Mouse (Mus musculus) kidney, postnatal 36 days (tissue): Measurements from ENCODE around the gene Rtkn.
A peak's percentile ranks its signal among the peaks of the same experiment; 100 is the strongest.

ENCODE experiments used
- DNase-seq, 2 experiments: peaks; one replicate each; pipeline ENCODE4 v3.0.0; 2021 to 2022; ENCODE audit warnings: mixed read lengths in 2 of 2

Gene Rtkn

DNA sequence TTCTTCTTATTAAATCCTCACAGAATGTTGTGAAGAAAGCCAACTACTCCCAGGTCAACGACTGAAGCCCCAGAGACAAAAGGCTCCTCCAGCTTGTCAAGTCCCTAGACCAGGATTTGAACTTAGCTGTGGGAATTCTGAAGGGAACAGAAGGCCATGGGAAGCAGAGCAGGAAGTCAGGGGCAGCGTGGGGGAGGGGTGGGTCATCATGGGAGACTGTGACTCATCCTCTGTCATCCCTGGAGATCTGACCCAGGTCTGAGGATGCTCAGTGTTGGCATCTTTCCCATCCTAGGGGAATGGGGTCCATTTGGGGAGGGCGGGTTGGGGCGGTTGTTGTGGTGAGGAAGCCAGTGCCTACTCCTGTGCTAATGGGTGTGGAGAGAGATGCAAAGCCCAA, 6.4 kb downstream of the Rtkn start:
- DNase-seq, result peak in 1 of 2 experiments; percentile 50

DNA sequence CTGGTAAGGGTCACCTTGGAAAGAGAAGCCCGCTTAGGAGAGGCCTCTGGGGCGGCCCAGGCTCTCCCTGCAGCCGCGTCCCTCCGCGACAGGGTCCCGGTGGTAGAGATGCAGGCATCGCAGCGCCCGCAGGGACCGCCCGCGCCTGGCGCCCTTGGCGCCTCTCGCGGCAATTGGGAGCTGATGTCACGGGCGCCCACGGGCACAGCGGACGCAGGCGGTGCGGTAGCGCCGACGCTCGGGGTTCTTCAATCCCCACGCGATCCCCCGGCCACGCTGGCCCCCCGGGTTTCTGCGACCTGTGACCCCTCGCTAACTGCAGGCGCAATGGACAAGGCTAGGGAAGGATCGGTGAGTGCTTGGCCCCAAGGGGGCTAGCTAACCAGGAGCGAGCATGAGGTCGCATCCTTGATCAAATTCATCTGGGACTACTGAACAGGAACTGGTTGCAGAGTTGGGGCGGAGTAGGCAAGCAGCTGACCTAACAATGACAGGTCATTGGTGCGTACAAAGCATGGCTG, 7.0 kb downstream of the Rtkn start:
- peak in 1 of 2 experiments; percentile 33 for DNase-seq

DNA sequence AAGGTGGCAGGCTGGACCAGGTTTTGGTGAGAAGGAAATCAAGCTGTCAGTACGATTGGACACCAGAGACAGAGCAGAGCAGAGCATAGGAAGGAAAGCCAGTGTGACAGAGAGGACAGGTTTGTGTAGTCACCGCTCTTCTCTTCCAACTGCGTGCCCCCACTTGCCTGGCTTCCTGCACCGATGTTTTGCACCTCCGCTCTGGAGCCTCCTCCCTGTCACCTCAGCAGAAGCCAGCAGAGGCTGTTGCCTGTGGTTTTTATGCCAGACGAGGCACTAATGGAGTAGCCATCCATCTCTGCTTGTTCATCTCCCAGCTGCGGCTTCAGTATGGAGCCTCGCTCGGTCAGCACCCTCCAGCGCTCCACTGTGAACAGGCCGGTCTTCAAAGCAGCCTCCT, 7.6 kb downstream of the Rtkn start:
- DNase-seq, result no peak

DNA sequence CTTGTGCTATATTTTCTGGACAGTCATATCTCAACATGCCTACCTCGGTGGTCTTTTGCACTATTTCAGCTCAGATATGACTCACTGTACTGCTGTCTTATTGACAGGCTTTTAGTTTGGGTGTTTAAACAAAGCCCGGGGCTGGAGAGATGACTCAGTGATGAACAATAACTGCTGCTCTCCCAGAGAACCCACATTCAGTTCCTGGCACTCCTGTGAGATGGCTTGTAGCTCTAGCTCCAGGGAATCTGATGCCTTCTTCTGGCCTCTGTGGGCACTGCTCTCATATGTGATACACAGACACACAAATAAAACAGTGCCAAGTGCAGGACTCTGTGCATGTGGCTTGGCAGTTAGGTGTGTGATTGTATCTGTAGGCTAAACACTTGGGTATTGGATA, 9.9 kb downstream of the Rtkn start:
- DNase-seq, result no peak

DNA sequence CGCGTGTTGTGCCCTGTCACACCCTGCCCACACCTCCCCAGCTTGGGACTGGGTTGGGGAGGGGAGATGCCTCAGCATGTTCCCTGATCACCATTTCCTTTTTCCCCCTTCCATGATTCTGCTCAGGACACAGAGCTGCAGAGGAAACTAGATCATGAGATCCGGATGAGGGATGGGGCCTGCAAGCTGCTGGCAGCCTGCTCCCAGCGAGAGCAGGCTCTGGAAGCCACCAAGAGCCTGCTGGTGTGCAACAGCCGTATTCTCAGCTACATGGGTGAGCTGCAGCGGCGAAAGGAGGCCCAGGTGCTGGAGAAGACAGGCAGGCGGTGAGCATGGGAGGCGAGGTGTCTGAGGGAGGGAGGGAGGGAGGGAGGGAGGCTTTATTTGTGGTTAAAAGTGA, 10.5 kb downstream of the Rtkn start:
- DNase-seq, result no peak

DNA sequence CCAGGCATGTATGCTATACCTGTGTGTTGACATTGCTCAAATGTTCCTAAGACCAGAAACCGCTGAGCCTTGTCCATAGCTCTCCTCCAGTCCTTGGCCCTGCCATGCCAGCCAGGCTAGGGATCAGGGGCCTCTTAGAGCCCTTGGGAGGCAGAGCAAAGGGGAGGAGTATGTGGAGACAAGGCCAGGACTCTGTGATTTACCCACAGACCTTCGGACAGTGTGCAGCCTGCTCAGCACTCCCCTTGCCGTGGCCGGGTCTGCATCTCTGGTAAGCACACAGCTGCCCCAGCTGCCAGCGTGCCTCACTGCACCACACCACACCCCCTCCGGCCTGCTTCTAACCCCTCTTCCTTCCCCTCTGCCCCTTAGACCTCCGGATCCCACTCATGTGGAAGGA, 12.0 kb downstream of the Rtkn start:
- no peak for DNase-seq

DNA sequence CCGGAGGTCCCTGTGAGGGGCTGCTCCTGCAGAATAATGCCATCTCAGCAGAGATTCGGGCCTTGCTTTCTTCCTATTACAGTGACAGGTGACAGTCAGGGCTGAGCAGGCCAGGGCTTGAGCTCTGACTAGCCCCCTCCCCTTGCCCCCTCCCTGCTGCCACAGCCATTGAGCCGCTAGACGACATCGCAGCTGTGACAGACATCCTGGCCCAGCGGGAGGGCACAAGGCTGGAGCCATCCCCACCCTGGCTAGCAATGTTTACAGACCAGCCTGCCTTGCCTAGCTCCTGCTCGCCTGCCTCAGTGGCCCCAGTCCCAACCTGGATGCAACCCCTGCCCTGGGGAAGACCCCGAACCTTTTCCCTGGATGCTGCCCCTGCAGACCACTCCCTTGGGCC, 16.5 kb downstream of the Rtkn start:
- DNase-seq, result no peak

DNA sequence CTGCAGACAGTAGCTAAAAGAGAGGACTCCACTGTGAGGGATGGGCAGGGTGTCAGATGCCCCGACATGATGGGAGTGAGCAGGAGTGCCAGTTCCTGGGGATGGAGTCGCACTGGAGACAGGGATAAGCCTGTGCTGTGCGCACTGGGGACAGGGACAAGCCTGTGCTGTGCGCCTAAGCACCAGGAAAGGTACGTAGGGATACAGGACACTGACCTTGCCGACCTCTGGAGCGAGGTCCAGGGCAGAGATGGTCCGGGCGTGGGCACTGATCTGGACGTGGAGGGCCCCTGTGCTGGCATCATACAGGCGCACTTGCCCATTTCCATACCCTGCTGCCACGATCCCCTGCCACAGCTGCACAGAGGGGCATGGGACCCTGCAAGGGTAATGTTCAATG, 17.8 kb downstream of the Rtkn start:
- DNase-seq, result no peak

DNA sequence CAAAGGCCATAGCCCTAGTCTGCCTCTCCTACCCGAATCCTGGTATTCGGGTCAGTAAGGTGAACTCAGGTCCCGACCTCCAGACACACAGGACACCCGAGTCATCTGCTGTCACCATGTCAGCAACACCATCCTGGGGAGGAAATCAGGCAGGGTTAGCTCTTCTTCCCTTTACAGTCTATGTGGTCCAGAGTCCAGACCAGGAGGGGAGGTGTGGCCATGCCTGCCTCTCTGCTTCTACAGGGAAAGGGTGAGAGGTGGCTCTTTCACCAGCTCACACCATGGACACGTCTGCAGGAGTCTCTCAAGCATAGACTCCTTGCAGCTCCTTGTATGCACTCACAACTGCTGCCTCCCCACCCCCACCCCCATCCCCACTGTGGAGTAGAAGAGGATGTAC, 18.2 kb downstream of the Rtkn start:
- no peak for DNase-seq

DNA sequence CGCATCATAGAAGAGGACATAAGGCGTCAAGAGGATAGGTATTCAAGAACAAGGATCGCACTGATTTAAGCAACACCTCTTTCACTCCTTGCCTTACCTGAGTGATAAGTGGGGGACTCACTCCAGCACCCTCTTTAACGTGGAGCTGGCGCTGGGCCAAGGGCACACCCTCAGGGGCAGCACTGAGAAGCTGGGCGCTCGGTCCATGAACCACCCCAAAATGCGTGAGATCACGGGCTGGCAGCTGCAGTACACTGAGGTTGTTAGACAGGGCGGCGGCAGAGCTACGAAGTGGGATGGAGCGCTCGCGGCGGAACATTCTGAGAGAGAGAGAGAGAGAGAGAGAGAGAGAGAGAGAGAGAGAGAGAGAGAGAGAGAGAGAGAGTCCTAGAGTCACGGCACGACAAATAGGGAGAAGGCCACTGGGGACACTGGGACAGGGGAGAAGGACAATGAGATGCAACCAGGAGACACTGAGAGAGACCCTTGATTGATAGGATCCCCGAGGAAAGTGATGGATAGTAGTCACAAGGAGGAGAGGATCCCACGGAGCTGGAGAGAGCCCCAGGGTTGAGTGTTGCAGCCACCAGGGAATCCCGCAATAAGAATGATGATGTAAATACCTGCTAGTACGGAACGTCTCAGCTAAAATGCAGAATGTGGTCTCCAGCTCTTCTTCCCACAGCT, 20.4 kb downstream of the Rtkn start:
- DNase-seq, result no peak

DNA sequence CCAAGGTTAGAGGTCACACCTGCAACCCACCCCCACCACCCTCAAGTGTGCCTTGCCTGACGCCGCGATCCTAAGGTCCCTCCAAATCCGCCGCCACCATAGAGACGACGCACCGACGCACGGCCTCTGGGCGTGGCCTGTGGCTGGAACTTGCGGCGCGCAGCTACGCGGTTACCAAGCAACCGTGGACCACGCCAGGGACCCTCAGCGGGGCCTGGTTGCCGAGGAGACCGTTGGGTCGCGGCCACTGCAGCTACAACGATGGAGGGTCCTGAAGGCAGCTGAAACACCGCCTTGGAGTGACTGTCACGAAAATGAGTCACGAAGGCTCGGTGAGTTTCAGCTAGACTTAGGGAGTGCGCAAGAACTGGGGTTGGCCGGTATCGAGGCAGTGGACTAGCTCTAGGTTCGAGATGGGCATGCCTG, 21.0 kb downstream of the Rtkn start, which contains the start of the genes Wdr54 and 1700003E16Rik:
TSS of gene Wdr54 (minus strand) at position 139 of the 426 bp plus-strand sequence.
TSS of gene 1700003E16Rik (plus strand) at position 146 of the 426 bp plus-strand sequence.
- DNase-seq, result peak in 1 of 2 experiments; percentile 80

DNA sequence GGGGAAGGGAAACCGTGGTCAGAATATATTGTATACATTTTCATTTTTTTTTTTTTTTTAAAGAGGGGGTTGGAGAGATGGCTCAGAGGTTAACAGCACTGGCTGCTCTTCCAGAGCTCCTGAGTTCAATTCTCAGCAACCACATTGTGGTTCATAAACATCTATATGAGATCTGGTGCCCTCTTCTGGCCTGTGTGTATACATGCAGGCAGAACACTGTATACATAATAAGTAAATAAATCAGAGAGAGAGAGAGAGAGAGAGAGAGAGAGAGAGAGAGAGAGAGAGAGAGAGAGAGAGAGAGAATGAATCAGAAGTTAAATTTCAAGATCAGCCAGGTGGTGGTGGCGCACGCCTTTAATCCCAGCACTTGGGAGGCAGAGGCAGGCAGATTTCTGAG, 24.2 kb downstream of the Rtkn start:
- DNase-seq, result peak in 1 of 2 experiments; percentile 56

DNA sequence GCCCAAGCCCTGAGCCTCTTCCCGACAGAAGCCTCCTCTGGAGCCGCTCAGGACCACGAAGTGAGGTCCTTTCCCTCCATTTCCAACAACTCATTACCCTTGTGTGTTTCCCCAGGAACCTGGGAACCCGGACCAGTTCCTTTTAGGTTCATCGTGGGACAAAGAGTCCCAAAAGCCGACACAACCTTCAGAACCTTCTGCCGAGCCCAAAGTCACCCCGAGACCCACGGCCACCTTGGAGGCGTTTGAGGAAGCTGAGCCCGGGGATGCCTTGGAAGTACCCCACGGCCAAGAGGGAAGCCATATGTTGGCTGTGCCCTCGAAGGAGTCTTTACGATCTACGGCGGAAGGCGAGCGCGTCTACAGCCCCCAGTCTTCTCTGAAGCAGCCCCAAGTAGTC, 26.2 kb downstream of the Rtkn start:
- no peak for DNase-seq

DNA sequence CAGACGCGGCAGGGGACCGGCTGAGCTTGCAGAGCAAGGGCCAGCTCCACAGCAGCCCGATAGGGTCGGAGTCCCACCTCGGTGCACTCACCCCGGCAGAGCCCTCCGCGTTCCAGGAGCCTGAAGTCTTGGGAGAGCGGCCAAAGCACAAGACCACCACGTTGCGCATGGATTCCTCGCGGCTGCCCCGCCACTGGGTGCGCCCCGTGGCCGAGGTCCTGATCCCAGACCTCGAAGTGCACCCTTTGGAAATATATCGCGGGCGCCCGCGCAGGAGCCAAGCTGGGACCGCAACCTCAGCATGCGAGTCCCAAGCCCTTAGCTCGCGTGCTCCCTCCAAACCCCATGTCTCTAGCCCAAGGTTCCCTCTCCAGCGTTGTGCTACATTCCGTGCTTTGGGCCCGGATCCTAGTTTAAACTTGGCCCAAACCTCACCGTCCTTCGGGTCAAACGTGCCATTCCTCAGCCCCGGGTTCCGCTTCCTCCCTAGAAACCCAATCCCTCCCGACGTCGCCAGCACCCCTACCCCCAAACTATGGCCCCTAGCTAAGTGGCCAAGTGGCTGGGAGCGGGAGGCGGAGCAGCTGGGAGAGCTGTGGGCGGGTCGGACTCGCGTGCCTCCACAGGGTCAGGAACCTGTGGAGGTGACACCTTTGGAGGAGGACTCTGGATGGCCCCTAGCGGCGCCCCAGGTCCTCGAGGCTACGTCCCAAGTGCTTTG, 26.8 kb downstream of the Rtkn start:
- DNase-seq, result peak; percentile 73 to 83

DNA sequence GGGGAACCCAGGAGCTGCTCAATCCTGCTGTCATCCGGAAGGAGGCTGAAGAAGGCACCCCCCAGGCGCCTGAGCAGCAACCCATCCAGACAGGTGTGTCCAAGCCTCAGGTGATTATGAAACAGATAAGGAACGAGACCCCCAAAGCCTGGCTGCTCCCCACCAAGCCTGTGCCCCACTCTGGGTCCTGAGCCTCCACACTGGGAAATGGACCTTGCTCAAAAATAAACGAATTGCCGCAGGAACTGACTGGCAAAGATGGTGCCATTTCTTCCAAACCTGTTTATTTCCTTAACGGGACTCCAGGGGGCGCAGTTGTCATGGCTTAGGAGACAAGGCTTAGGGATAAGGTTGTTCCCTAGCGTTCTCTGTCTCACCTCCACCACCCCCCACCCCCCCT, 27.4 kb downstream of the Rtkn start:
- DNase-seq, result peak; percentile 78 to 89

DNA sequence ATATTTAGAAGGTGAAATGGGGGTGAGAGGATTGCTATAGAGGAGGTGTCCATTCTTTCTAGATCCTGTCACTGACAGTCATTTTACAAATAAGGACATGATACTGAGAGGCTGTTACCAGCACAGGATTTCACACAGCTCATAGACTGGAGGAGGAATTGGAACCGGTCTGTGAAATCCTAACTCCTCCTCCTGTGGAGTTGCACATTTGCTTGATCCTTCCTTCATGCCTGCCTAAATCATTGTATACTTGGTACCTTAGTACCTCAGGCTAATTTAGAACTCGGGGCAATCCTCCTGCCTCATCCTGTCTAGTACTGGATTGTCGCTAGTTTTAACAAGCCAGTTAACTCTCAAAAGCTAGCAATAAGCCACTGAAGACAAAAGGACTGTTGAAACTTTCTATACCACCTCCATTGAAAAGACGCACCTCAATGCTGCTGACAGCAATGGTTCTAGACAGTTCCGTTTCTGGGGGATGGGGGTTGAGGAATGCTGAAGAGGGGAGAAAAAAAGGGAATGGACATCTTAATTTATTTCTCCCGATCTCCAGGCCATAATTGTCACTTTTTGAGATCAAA, 29.9 kb downstream of the Rtkn start:
- no peak for DNase-seq

DNA sequence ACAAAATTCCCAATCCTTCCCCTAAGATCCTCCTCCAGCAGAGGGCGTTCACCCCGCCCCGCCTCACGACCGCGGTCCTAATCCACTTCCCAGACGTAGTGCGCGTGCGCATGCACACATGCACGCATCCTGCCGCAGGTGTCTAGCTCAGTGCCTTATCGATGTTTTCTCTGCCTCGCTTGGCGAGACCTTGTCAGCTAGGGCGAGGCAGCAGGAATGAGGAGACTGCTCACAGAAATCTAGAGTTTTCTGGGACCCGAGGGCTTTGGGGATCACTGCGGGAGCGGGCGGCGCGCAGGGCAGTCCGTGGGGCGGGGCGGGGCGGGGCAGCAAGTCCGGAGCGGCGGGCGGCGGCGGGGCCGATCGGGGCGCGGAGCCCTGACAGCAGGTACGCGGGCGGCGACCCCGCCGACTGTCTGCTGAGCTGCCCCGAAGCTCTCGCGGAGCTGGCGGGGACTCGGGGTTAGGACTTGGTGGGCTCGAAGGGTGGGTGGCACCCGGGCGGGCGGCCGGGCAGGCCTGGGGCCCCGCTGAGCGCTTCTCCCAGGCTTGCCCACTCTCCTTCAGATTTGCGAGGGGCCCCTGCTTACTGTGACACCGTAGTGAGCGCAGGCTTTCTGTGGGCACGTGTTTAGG, 30.5 kb downstream of the Rtkn start, which contains the start of gene Dctn1:
TSS of gene Dctn1 (plus strand) at position 314 of the 636 bp plus-strand sequence.
- peak; percentile 95 to 97 for DNase-seq

DNA sequence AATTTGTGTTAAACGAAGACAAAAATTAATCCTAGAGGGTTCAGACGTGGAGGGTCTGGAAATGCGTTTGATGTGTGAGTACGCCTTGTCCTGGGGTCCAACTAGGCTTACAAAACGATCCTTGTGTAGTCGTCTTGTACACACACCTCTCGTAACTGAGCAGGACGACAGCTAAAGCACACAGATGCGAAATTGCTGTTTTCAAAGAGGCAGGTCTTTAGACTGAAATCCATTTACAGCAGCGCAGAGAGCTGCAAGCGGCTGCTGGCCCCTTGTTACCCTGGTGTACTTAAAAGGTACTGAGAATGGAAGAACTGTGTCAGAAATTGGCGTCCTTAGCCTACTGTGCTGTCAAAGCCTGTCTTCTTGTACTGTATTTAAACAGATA, 31.0 kb downstream of the Rtkn start:
- DNase-seq, result peak in 1 of 2 experiments; percentile 25

DNA sequence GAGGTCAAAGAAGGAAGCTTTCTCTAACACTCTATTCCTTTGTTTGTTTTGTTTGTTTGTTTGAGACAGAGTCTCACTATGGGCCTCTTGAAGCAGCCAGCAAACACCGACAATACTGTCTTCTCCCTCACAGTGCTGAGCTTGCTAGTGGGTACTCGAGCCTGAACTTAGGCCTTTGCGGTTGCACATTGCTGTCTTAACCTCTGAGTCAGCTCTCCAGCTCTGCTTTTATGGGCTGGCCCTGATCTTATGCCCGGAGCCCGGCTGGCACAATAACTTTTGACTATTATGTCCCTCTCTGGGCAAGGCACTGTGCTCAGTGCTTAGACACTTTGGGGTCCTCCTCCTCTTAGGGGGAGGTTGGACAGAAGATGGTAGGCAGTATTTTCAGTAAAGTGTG, 34.6 kb downstream of the Rtkn start:
- DNase-seq, result peak; percentile 57 to 72

DNA sequence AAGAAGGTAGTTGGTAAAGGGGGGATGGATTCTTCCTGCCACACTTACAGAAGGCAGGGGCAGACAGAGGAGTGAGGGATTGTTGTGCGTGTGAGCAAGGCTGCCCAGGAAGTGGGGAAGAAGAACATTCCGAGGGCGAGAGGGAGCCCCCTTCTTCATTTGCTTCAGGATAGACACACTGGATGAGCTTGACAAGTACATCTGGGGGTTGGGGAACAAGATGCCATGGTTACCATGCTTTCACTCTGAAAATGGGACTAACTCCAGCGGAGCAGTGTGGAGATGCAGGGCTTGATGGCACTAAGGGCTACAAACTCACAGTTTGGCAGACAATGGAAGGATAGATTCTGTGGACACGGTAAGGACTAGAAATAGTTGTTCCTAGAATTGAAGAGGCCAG, 35.8 kb downstream of the Rtkn start:
- no peak for DNase-seq

DNA sequence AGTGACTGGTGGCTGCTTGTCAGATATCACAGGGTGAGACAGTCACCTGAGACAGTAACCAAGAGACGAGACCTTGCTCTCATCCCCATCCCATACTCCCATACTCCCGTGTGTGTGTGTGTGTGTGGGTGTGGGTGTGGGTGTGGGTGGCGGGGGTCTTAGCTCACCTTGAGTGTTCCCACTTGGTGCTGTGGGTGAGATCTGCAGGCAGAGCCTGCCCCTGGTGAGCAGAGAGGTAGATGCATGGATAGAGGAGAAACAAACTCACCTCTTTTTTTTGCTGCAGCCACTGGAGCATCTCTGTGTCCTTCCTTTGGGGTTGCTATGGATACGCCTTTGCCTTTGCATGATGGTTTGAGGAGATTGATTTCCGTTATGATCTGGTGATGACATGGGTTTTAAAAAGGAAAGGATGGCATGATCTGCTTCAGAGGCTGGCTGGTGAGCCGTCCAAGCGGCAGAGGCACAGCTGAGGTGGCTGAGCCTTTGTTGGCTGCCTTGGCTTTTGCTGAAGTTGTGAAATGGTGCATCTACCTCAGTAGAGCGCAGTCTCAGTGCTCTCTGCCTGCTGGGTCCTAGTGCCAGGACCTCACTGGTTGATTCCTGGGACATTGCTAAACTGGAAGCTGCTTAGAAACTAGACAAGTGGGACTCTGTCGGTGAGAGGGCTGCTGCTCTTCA, 37.1 kb downstream of the Rtkn start:
- DNase-seq, result no peak

DNA sequence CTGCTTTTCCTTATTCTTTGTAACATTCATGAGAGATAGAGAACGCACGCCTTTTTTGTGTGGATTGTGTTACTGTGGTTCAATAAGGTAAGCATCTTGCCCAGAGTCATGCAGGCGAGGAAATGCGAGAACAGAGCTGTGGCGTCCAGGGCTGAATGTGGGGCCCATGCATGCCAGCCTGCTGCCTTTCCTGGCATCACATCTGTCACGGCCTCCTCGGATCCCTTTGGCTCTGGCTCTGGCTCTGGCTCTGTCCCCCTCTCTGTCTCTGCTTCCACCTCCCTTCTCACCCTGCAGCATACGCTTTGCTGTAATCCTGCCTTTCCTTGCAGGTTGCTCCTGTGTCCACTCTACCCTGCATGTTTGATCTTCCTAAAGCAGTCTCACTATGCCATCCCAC, 40.7 kb downstream of the Rtkn start:
- no peak for DNase-seq
